Mouse (Mus musculus): Measurements from ENCODE around the gene Csnk1e. TPM values are rescaled to one million over a fixed set of nuclear protein-coding genes. Genes with fewer than 3 reads are reported as not detected.

Csnk1e gene
- polyA plus RNA-seq, 1 experiment from 2014 or later = 76.3 TPM

- no peak for ATAC-seq (ENCODE audit: low read depth)
- Histone ChIP-seq H3K9me3 (ENCODE audit: control insufficient read depth, low read length) (no peaks in the 10 kb centered on the region), H3K4me3 (ENCODE audit: low read depth, low read length) (no peak overlapping the region), H3K4me1 (ENCODE audit: control insufficient read depth, insufficient read depth, low read length) (peaks cover 23% of the 10 kb centered on the region), H3K27me3 (replicated peaks; ENCODE audit: control insufficient read depth, insufficient read depth, low read length) (no peaks in the 10 kb centered on the region), H3K27ac (replicated peaks; ENCODE audit: low read depth, low read length) (no peak overlapping the region), H3K36me3 (ENCODE audit: control insufficient read depth, insufficient read depth, low read length) (no peaks in the 10 kb centered on the region), H3K9ac (ENCODE audit: low read depth, low read length) (no peak overlapping the region), H3K4me2 (ENCODE audit: low read depth, low read length) (no peak overlapping the region)
- 87% methylated on average over 6 of the region's 6 CpGs for WGBS
- DNase-seq (ENCODE audit: low spot score) = no peak
Measured at GRCm38 (mm10) chr15:79390434-79390833, 64.9 kb downstream of the Csnk1e start.

- Histone ChIP-seq H3K4me2 (ENCODE audit: low read depth, low read length) (no peak overlapping the region), H3K9ac (ENCODE audit: low read depth, low read length) (no peak overlapping the region), H3K4me3 (ENCODE audit: low read depth, low read length) (no peak overlapping the region), H3K27me3 (replicated peaks; ENCODE audit: control insufficient read depth, insufficient read depth, low read length) (no peaks in the 10 kb centered on the region), H3K36me3 (ENCODE audit: control insufficient read depth, insufficient read depth, low read length) (no peaks in the 10 kb centered on the region), H3K9me3 (ENCODE audit: control insufficient read depth, low read length) (no peaks in the 10 kb centered on the region), H3K27ac (replicated peaks; ENCODE audit: low read depth, low read length) (no peak overlapping the region), H3K4me1 (ENCODE audit: control insufficient read depth, insufficient read depth, low read length) (peaks cover 23% of the 10 kb centered on the region)
- DNase-seq (ENCODE audit: low spot score) (no peak), ATAC-seq (ENCODE audit: low read depth) (no peak)
- 58% methylated on average over 6 of the region's 6 CpGs for WGBS
Measured at GRCm38 (mm10) chr15:79388171-79388570, 67.2 kb downstream of the Csnk1e start.

- no peak overlapping the region for H3K4me2 ChIP-seq (ENCODE audit: low read depth, low read length)
Measured at GRCm38 (mm10) chr15:79387611-79388010, 67.8 kb downstream of the Csnk1e start.

GRCm38 (mm10) chr15:79387081-79387480, 68.3 kb downstream of the Csnk1e start:
- Histone ChIP-seq H3K9me3 (ENCODE audit: control insufficient read depth, low read length) (no peaks in the 10 kb centered on the region), H3K4me1 (ENCODE audit: control insufficient read depth, insufficient read depth, low read length) (peaks cover 21% of the 10 kb centered on the region), H3K9ac (ENCODE audit: low read depth, low read length) (no peak overlapping the region), H3K36me3 (ENCODE audit: control insufficient read depth, insufficient read depth, low read length) (no peaks in the 10 kb centered on the region), H3K27ac (replicated peaks; ENCODE audit: low read depth, low read length) (no peak overlapping the region), H3K4me2 (ENCODE audit: low read depth, low read length) (no peak overlapping the region), H3K27me3 (replicated peaks; ENCODE audit: control insufficient read depth, insufficient read depth, low read length) (no peaks in the 10 kb centered on the region), H3K4me3 (ENCODE audit: low read depth, low read length) (no peak overlapping the region)
- 80% methylated on average over 6 of the region's 6 CpGs for WGBS
- DNase-seq (ENCODE audit: low spot score) (no peak), ATAC-seq (ENCODE audit: low read depth) (no peak)

More at GRCm38 (mm10) chr15:79387611-79388010, 67.8 kb downstream of the Csnk1e start:
- Histone ChIP-seq H3K4me1 (ENCODE audit: control insufficient read depth, insufficient read depth, low read length) (peaks cover 23% of the 10 kb centered on the region), H3K9me3 (ENCODE audit: control insufficient read depth, low read length) (no peaks in the 10 kb centered on the region), H3K36me3 (ENCODE audit: control insufficient read depth, insufficient read depth, low read length) (no peaks in the 10 kb centered on the region), H3K27ac (replicated peaks; ENCODE audit: low read depth, low read length) (no peak overlapping the region), H3K9ac (ENCODE audit: low read depth, low read length) (no peak overlapping the region), H3K4me3 (ENCODE audit: low read depth, low read length) (no peak overlapping the region), H3K27me3 (replicated peaks; ENCODE audit: control insufficient read depth, insufficient read depth, low read length) (no peaks in the 10 kb centered on the region)
- no peak for ATAC-seq (ENCODE audit: low read depth)
- DNase-seq (ENCODE audit: low spot score) = no peak
- 79% methylated on average over 7 of the region's 7 CpGs for WGBS

GRCm38 (mm10) chr15:79381644-79382043, 73.7 kb downstream of the Csnk1e start:
- Histone ChIP-seq H3K4me2 (ENCODE audit: low read depth, low read length) (no peak overlapping the region), H3K27ac (replicated peaks; ENCODE audit: low read depth, low read length) (no peak overlapping the region), H3K27me3 (replicated peaks; ENCODE audit: control insufficient read depth, insufficient read depth, low read length) (no peaks in the 10 kb centered on the region), H3K9ac (ENCODE audit: low read depth, low read length) (no peak overlapping the region), H3K9me3 (ENCODE audit: control insufficient read depth, low read length) (no peaks in the 10 kb centered on the region), H3K4me3 (ENCODE audit: low read depth, low read length) (no peak overlapping the region), H3K36me3 (ENCODE audit: control insufficient read depth, insufficient read depth, low read length) (peaks cover 16% of the 10 kb centered on the region), H3K4me1 (ENCODE audit: control insufficient read depth, insufficient read depth, low read length) (no peaks in the 10 kb centered on the region)
- DNase-seq (ENCODE audit: low spot score) (no peak), ATAC-seq (ENCODE audit: low read depth) (no peak)
- 80% methylated on average over 9 of the region's 9 CpGs for WGBS

GRCm38 (mm10) chr15:79380468-79381444, 74.6 kb downstream of the Csnk1e start:
- Histone ChIP-seq H3K27me3 (replicated peaks; ENCODE audit: control insufficient read depth, insufficient read depth, low read length) (no peaks in the 10 kb centered on the region), H3K36me3 (ENCODE audit: control insufficient read depth, insufficient read depth, low read length) (peaks cover 25% of the 10 kb centered on the region), H3K4me3 (ENCODE audit: low read depth, low read length) (no peak overlapping the region), H3K27ac (replicated peaks; ENCODE audit: low read depth, low read length) (no peak overlapping the region), H3K4me2 (ENCODE audit: low read depth, low read length) (no peak overlapping the region), H3K9me3 (ENCODE audit: control insufficient read depth, low read length) (no peaks in the 10 kb centered on the region), H3K9ac (ENCODE audit: low read depth, low read length) (no peak overlapping the region), H3K4me1 (ENCODE audit: control insufficient read depth, insufficient read depth, low read length) (no peaks in the 10 kb centered on the region)
- WGBS = 56% methylated on average over 22 of the region's 23 CpGs
- peak; percentile 35 for DNase-seq (ENCODE audit: low spot score)
- ATAC-seq (ENCODE audit: low read depth) = peak; percentile 39

GRCm38 (mm10) chr15:79379658-79380057, 75.7 kb downstream of the Csnk1e start:
- ATAC-seq (ENCODE audit: low read depth) (no peak), DNase-seq (ENCODE audit: low spot score) (no peak)
- H3K4me2 ChIP-seq (ENCODE audit: low read depth, low read length) = no peak overlapping the region
- 85% methylated on average over 7 of the region's 7 CpGs for WGBS
- H3K27ac ChIP-seq (replicated peaks; ENCODE audit: low read depth, low read length) = no peak overlapping the region
- H3K9ac ChIP-seq (ENCODE audit: low read depth, low read length) = no peak overlapping the region
- no peaks in the 10 kb centered on the region for H3K4me1 ChIP-seq (ENCODE audit: control insufficient read depth, insufficient read depth, low read length)
- H3K9me3 ChIP-seq (ENCODE audit: control insufficient read depth, low read length) = no peaks in the 10 kb centered on the region
- H3K27me3 ChIP-seq (replicated peaks; ENCODE audit: control insufficient read depth, insufficient read depth, low read length) = no peaks in the 10 kb centered on the region
- no peak overlapping the region for H3K4me3 ChIP-seq (ENCODE audit: low read depth, low read length)
- H3K36me3 ChIP-seq (ENCODE audit: control insufficient read depth, insufficient read depth, low read length) = peaks cover 36% of the 10 kb centered on the region

- Histone ChIP-seq H3K4me3 (ENCODE audit: low read depth, low read length) (no peak overlapping the region), H3K9ac (ENCODE audit: low read depth, low read length) (no peak overlapping the region), H3K9me3 (ENCODE audit: control insufficient read depth, low read length) (no peaks in the 10 kb centered on the region), H3K4me2 (ENCODE audit: low read depth, low read length) (no peak overlapping the region), H3K4me1 (ENCODE audit: control insufficient read depth, insufficient read depth, low read length) (no peaks in the 10 kb centered on the region), H3K36me3 (ENCODE audit: control insufficient read depth, insufficient read depth, low read length) (peaks cover 42% of the 10 kb centered on the region), H3K27me3 (replicated peaks; ENCODE audit: control insufficient read depth, insufficient read depth, low read length) (no peaks in the 10 kb centered on the region), H3K27ac (replicated peaks; ENCODE audit: low read depth, low read length) (no peak overlapping the region)
- 92% methylated on average over 10 of the region's 10 CpGs for WGBS
- DNase-seq (ENCODE audit: low spot score) (no peak), ATAC-seq (ENCODE audit: low read depth) (no peak)
Measured at GRCm38 (mm10) chr15:79378608-79379007, 76.8 kb downstream of the Csnk1e start.

- H3K36me3 ChIP-seq (ENCODE audit: control insufficient read depth, insufficient read depth, low read length) = peaks cover 51% of the 10 kb centered on the region
- DNase-seq (ENCODE audit: low spot score) (no peak), ATAC-seq (ENCODE audit: low read depth) (no peak)
- 62% methylated on average over 6 of the region's 6 CpGs for WGBS
- H3K9ac ChIP-seq (ENCODE audit: low read depth, low read length) = no peak overlapping the region
- no peaks in the 10 kb centered on the region for H3K4me1 ChIP-seq (ENCODE audit: control insufficient read depth, insufficient read depth, low read length)
- H3K9me3 ChIP-seq (ENCODE audit: control insufficient read depth, low read length) = no peaks in the 10 kb centered on the region
- no peak overlapping the region for H3K4me2 ChIP-seq (ENCODE audit: low read depth, low read length)
- H3K4me3 ChIP-seq (ENCODE audit: low read depth, low read length) = no peak overlapping the region
- H3K27ac ChIP-seq (replicated peaks; ENCODE audit: low read depth, low read length) = no peak overlapping the region
- no peaks in the 10 kb centered on the region for H3K27me3 ChIP-seq (replicated peaks; ENCODE audit: control insufficient read depth, insufficient read depth, low read length)
Measured at GRCm38 (mm10) chr15:79377681-79378080, 77.7 kb downstream of the Csnk1e start.

All from embryonic facial prominence, embryonic 14.5 days (tissue).